Mouse (Mus musculus): Measurements from ENCODE around the gene Tsga10.

- TF ChIP-seq GATA1 (IDR thresholded peaks at IDR 0.05; ENCODE audit: borderline replicate concordance, low read length) (no peak), FLI1 (IDR thresholded peaks at IDR 0.05; ENCODE audit: low read length) (no peak)
Observed at GRCm38 (mm10) chr1:37900288-37900687, 34.1 kb upstream of the Tsga10 start.

Measured in megakaryocyte, embryonic 14.5 days (primary cell).